Mouse (Mus musculus): ENCODE measurements at regions not wholly inside any gene's neighbourhood (a gene's known extent, or its start where the extent isn't known, plus 50 kb on each side); places are given as distances from the start of the nearest gene placed in this dataset.

GRCm38 (mm10) chr5:106320039-106320438, 137.9 kb downstream of the Barhl2 start:
- DNase-seq, result no peak

DNA sequence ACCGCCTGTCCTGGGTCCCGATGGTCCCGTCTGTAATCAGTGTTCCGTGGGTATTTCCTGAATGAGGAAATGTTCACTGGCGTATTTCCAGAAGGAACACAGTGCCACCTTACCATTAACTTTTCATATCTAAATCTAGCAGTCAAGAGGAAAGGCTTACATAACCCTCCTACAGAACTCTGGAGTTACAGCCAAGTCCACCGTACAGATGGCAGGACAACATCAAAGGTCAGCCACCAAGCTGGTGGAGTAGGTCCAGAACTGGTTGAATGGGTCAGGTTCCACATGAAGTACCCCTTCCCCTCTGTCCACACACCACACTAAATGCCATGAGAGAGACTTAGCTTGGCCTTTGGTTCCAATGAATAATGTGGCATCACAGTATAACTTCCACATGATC, 139.7 kb downstream of the Barhl2 start:
- no peak for DNase-seq

- DNase-seq, result no peak
These were observed 144.1 kb downstream of the Barhl2 start for GRCm38 (mm10) chr5:106313874-106314273.

DNA sequence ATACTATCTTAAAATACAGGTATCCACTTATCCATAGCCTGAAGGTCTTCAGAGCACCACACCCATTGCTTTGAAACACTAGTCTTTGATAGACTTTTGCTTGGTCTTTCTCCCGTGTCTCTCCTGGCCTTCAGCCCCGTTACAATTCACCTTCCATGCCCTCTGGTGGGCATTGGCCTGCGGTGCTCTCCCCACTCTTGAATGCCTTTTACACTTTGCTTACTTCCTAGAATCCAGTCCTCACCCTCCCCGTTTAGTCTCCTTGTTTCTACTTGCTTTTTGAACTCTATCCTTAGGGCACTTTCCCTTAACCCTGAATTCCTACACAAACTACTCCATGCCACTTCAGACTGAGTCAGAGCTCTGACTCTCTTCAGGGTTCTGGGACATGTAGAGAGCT, 156.6 kb downstream of the Barhl2 start:
- DNase-seq, result no peak

- no peak for DNase-seq
These were observed 161.2 kb downstream of the Barhl2 start for GRCm38 (mm10) chr5:106296721-106297120.

DNA sequence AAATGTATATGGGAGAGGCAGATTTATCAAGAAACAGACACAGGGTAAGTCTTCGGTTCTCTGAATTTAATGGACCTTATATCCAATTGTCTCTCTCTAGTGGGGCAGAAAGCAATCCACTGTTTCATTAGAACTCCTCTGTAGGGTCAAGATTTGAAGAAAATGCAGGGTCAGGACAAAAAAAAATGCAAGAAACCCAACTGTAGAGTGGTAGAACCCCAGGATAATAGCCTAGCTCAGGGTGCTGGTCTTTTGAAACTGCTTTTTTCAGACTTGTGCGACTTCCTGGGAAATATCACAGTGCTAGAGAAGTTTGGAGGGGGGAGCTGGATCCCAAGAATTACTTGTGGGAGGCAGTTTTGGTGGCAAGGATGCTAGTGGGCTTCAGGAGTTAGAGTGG, 162.0 kb downstream of the Barhl2 start:
- DNase-seq, result no peak

GRCm38 (mm10) chr5:106295538-106295937, 162.4 kb downstream of the Barhl2 start:
- DNase-seq, result no peak

GRCm38 (mm10) chr5:106292387-106293229, 165.4 kb downstream of the Barhl2 start:
- DNase-seq, result no peak

DNA sequence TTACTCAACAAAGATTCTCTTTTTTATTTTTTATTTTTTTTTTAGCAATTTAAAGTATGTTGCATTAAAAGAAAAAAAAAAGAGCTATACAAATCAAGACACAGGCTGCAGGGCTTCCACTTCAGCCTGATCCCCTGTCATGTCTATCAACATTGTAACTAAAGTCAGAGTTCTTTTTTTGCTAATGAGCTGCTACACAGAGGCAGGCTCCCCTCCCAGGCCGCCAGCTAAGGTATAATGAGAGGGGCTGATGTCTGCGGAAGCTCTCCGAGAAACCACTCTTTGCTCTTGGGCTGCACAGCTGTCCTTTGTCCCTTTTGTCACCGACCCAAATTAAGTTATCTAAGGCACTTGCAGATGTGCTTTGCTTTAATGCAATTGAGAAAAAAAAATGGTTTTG, 172.8 kb downstream of the Barhl2 start:
- DNase-seq, result no peak

GRCm38 (mm10) chr5:106284731-106285130, 173.2 kb downstream of the Barhl2 start:
- no peak for DNase-seq

DNA sequence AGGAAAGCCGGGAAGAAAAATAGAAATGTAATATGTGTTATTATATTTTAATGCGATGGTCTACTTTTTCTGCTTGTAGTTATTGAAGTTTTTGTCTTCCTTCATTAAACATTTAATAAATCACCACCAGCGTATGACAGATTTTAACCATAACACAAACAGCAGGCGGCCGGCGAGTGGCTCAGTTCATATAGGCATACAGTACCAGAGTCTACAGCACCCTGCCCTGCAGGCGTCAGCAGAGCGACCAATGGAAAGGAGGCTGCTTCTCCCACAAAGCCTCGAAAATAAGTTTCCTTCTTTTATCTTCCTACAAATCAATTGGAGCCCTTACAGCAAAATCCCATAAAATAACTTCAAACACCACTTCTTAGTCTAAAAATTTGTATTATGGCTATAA, 175.3 kb downstream of the Barhl2 start:
- no peak for DNase-seq

GRCm38 (mm10) chr5:106277786-106278185, 180.2 kb downstream of the Barhl2 start:
- no peak for DNase-seq

DNA sequence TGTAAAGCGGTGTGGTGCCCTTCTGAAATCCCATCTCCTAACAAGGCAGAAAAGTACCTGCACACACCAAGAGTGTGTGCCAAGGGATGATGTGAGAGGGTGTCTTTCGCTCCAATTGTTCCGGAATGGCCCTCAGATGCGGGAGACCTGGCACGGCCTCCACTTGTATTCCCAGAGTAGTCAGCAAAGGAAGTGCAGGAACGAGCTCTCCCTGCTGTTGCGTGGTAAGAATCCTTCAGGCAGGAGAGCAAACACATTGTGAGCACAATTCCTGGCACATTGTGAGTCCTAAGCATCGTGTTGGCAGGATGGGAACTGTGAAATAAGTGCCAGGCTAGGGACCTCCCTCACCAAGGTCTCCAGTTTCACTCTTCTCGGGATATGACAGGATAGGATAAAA, 180.7 kb downstream of the Barhl2 start:
- DNase-seq, result no peak

DNA sequence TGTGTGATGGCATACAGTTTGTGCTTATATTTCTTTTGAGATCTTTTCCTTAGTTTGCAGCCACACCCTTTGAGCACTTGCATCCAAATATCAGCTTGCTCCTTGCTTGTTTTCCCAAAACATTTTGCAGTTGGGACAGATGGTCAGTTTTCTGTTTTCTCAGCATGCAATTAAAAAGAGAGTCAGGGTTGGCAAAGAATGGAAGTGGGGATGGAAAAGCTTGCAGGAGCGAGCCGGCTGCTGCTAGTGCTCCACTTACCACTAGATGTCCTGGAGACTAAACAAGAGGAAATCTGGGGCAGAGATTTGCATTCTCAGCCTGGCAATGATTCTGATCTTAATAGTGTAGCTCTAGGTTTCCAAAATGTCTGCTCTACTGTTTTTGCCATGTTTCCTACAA, 181.8 kb downstream of the Barhl2 start:
- DNase-seq, result no peak

DNA sequence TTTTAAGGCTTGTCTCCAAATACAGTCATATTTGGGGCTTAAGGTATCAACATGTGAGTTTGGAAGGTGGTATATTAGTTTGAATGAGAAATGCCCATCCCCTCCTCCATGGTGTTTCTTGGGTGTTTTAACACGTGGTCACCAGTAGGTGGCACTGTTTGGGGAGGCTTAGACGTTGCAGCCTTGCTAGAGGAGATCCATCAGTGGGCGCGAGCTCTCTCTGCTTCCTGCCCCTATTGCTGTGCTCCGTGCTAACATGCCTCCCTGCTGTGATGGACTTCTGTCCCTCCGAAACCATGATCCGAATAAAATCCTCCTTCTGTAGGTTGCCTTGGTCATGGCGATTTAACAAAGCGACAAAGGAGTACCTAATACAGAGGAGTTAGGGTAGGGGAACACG, 183.3 kb downstream of the Barhl2 start:
- peak; percentile 6 for DNase-seq

DNA sequence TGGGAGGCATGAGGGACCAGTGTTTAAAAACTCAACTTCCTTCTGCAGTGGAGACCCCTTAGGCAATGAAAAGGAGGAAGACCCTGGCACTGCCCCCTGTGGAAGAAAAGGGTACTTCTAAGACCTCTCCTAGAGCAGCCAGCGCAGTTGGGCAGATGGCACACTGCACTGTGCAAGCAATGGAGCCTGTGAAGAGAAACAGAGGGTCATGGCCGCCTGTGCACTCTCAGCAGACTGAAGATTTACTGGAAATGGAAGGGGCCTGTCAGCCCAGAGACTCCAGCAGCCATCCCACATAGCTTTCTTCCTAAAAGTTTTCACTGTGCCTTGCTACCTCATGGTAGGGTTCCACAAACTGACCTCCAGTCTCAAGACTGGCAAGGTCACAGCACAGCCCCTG, 193.4 kb downstream of the Barhl2 start:
- no peak for DNase-seq

- no peak for DNase-seq
These were observed 200.8 kb downstream of the Barhl2 start for GRCm38 (mm10) chr5:106257179-106257578.

DNA sequence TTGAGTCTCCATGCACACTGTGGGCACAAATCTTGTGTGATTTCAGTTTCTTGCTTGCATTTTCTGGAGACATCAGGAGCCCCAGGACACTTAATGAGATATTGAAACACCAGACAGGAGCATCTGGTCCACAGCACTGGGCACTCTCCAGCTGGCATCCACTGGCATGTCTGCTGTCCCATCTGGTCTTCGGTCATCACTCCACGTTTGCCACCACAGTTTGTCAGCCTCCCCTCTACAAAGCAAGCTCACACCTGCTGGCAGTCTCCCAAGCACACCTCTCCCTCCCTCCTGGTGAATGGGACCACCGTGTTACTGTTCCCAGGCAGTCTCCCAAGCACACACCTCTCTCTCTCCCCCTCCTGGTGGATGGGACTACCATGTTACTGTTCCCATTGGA, 228.8 kb downstream of the Barhl2 start:
- DNase-seq, result no peak

GRCm38 (mm10) chr5:106224141-106224540, 233.8 kb downstream of the Barhl2 start:
- no peak for DNase-seq

DNA sequence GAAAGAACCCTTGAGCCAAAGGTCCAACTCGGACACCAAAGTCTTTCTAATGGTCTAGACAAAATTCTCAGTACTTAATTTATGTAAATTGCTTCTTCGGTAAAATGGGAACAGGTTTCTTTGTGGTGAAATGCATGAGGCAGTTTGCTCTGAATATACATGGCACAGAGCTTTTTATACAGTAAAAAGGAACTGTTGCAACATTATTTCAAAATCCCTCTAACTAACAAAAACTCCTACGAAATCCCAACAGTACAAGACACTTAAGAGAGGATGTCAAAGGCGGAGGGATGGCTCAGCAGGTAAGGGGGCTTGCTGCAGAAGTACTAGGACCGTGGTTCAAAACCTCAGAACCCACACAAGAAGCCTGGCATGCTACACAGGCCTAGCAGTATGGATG, 248.4 kb downstream of the Barhl2 start:
- DNase-seq, result no peak

GRCm38 (mm10) chr5:106207706-106208105, 250.3 kb downstream of the Barhl2 start:
- DNase-seq, result no peak

DNA sequence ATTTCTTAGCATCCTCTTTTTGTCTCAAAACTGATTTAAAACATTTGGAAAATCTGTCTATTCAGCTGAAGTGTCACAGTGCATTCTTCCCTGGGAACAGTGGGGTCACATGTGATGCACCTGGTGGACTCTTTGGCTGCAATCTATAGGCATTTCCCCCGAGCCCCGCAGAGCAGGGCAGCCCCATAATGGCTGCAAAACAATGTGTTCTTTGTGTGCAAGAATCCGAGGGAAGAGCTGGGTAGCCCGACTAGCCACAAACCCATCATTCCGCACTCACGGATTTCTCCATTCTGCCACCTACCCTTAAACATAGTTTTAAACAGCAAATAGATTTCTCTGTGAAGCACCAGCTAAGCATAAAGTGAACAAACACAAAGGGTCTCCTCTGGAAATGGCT, 252.2 kb downstream of the Barhl2 start:
- DNase-seq, result no peak

GRCm38 (mm10) chr5:106200631-106201030, 257.3 kb downstream of the Barhl2 start:
- no peak for DNase-seq

GRCm38 (mm10) chr5:106199061-106199460, 258.9 kb downstream of the Barhl2 start:
- no peak for DNase-seq

DNA sequence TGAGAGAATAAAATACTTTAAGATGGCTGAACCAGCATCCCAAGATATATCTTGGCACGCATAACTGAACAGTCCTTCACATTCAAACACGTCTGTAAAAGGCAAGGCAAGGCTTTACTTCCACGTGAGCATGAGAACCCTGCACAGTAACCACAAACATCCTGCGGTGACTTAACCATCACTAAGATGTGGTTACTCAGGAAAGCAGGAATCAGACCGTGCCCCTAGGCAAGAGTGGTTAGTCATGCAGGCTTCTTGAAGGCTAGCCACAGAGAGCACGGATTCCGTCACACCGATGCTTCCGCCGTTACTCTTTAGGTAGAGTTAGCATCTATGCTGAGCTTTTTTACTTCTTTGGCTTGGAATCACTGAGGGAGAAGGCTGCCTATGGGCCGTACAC, 266.8 kb downstream of the Barhl2 start:
- DNase-seq, result no peak
